Mouse (Mus musculus): ENCODE results near the gene Mrpl18.
A peak's percentile ranks its signal among the peaks of the same experiment; 100 is the strongest.
"Not testable (repeated sequence)": the region's sequence is repeated elsewhere in the genome, so short reads cannot be mapped to it uniquely, and the experiment has no call there.

Gene Mrpl18

DNA sequence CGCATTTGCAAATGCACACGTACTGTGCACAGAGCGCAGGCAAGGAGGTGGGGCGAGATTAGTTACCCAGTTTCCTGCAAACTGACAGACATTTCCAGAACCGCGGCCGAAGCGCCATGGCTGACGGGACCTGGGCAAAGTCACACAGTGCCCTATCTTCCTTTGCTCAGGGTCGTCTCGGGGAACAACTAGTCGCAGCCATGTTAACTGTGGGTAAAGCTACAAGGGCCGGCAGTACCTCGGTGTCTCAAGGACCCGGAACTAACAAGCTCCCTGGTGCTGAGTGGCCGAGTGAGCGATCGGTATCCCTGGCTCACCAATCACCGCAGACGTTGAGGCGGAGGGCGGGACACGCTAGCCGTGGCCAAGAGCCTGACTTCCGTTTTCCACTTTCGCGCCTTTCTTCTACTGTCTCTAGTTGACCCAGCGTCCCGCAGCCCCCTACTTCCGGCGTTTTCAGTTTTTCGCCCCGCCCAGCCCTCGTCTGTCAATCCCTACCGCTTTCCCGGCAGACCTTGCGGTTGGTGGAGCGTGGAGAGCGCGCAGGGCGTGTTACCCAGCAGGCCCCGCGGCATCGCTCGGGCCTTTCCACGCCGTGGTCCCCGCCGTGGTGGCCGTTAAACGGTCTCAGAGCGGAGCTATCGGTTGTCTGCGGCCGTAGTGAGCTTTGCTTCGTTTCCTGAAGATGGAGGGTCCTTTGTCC lies at the start of gene Mrpl18:
Mrpl18 (minus strand) TSS at position 465 of the 703 bp plus-strand sequence.
- DNase-seq (ENCODE audit: low read depth): peak; percentile 99

GRCm38 (mm10) chr17:12963476-12963875 lies 47.3 kb upstream of the Mrpl18 start:
- DNase-seq (ENCODE audit: low read depth): no peak

DNA sequence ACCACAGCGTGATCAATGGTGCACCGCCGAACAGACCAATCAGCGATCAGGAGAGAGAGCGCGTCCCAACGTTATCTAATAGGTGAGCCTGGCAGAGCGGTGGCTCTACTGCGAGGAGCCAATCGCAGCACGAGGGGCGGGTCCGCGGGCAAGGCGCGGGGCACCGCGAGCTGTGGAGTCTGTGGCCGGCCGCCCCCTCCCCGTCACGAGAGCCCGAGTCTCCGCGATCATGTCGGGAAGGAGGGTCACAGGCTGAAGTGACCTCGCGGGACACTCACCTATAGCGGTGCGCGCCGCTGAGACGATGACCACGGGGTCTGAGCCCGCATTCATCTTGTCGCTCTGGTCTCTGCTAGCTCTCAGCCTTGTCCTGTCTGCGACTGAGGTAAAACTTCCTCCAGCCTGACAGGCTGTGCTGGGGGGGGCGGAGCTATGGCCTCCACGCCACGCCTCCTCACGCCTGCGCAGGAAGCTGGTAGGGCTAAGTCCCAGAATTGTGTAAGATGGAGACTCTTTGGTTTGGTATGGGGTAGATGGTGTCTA lies 44.3 kb upstream of the Mrpl18 start, which contains the start of gene Acat2:
Acat2 (minus strand) TSS at position 417 of the 543 bp plus-strand sequence.
- peak; percentile 96 for DNase-seq (ENCODE audit: low read depth)

GRCm38 (mm10) chr17:12959377-12959776 lies 43.2 kb upstream of the Mrpl18 start:
- DNase-seq (ENCODE audit: low read depth): peak; percentile 48

DNA sequence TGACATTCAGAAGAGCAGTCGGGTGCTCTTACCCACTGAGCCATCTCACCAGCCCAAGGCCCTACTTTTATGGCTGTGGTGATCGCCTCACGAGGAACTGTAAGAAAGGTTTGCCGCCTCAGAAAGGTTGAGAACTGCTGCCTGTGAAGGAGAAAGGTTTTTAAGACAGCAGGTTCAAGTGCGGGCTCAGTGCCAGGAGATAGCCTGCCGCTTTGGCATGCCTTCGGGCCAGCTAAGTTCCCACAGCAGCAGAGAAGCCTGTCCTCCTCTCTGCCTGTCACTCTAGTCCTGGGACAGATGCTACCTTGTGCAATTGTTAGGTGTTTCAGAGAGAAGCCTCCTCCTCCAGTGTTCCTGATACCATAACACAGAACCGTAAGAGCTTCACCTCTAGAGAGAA lies 40.5 kb upstream of the Mrpl18 start:
- DNase-seq (ENCODE audit: low read depth): no peak

- DNase-seq (ENCODE audit: low read depth): no peak
Measured at GRCm38 (mm10) chr17:12949669-12950068, 33.5 kb upstream of the Mrpl18 start.

DNA sequence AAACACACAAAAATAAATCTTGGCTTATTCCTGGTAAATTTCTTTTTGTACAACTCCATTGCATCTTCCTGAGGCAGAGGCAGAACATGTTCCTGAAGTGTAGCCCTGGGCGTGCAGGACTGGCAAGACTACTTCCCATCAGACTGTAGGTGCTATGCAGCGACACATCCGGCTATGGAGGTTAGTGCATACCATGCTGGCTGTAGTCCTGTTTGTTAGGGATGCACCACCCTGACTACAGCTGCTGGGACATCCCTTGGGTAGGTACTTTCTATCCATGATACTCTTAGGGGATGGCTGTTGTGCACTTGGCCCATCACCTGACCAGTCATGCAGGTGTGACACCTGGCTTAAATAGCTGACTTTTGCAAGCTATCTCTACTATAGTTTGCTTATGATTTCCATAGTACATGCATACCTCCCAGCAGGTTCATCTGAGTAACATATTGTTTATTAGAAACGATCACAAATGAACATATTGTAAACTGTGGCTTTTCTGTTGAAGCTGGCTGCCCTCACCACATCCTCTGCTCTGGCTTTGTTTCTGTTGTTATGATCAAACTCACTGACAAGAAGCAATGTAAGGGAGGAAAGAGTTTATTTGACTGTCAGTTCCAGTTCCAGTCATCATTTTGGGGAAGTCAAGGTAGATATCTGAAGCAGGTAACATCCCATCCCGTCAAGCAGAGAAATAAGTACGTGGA lies 26.5 kb upstream of the Mrpl18 start:
- DNase-seq (ENCODE audit: low read depth): no peak

DNA sequence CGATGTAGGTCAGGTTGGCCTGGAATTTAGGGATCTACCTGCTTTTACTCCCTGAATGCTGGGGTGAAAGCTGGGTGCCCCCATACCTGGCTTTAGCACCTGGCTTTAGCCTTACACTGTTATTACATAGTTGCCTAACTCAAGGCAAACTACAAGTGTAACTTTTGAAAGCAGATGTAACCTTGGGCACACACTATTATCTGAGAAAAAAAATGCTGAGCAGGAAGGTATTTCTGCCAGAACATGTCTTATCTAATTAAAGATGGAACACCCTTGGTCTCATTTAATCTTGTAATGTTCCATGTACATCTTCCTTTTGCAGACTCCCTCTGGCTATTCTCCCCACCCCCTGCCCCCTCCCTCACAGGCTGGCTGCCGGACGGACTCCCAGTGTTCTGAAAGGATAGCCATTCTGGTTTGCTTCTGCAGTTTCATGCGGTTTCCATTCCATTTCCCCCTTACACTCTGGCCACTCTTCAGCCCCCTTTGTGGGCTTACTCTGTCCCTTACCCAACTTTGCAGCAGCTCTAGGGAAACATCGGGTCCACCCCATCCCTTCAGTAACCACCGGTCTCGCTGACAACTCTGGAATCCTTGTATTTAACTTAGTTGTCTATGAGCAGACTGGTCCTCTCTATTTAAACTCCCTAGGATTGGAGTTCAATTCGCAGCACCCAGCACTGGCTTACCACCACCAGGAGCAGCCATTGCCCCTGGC lies 25.6 kb upstream of the Mrpl18 start:
- DNase-seq (ENCODE audit: low read depth): no peak

DNA sequence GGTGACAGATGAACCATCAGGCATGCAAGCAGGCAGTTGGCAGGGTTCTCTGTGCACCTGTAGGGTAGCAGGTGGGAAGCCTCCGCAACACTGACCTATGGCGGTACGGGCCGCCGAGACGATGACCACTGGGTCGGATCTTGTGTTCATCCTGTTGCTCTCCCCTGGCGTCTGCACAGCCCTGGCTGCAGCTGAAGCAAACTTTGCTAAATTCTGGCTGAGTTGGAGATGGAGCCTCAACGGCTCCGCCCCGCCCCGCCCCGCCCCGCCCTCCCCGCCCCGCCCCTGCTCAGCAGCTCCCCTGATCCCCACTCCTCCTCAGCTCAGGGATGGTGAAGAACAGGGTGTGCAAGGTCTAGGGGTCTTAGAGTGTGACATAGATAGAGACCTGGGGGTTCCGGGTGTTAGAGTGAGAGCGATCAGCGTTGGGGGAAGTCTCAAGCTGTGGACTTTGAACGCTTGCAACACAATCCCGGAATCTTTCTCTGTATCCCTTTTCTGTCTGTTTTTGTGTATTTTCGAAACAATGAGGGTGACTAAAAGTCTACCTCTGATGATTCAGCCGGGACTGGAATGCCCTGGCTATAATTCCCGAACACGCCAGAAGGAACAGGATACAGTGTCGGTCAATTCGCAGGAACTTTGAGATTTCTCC lies 24.1 kb upstream of the Mrpl18 start, which contains the start of gene Acat3:
Acat3 (minus strand) TSS at position 450 of the 655 bp plus-strand sequence.
- DNase-seq (ENCODE audit: low read depth): no peak

GRCm38 (mm10) chr17:12939377-12940148 lies 23.4 kb upstream of the Mrpl18 start:
- DNase-seq (ENCODE audit: low read depth): not testable (repeated sequence)

DNA sequence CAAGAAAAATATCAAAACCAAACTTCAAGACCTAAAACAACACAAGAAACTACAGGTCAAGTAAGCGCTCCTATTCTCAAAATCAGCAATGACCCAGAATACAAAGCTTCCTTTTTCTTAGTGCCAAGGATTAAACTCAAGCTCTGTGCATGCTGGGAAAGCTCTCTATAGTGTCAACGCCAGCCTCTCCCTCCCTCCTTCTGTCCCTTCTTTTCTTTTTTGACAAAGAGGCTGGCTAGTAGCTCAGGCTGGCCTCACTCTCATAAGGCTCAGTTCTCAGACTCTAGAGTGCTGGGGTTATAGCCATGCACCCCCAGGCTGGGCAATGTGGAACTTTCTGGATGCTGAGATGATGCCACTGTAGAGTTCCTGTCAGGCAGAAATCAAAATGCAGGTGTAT lies 21.9 kb upstream of the Mrpl18 start:
- DNase-seq (ENCODE audit: low read depth): no peak

- DNase-seq (ENCODE audit: low read depth): no peak
Measured at GRCm38 (mm10) chr17:12937412-12937970, 21.3 kb upstream of the Mrpl18 start.

DNA sequence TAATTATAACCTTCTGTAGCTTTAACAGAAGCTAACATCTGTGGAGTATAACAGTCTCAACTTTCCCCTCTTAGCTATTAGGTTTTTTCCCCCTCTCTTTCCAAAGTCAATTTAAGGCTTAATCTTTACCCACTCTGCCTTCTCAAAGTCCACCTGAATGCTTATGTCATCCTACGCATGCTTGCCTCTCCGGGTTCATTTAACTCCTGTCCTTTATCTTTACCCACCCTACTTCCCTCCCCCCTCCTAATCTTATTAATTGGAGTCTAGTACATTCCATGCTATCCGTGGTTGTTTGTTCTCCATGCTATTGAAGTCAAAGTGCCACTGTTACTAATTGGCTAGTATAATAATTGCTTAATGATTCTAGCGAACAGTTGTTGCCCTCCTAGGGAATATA lies 19.6 kb upstream of the Mrpl18 start:
- DNase-seq (ENCODE audit: low read depth): no peak

DNA sequence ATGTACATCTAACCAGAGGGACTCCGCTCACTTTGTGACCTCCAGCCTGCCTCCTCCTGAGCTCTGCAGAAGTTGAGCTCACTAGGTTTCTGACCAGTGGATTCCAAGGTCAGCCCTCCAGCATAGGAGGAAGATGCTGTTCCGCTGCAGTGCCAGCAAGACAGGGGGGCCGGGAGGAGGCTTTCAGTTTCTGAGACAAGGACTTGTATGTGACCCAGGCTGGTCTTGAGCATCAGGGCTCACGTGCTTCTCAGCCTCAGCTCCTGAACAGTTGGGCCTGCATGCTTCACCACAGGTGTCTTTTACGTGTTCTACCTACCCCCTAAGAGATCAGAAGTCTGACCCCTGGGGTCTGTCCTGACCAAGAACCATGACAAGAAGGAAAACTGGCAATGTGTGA lies 15.4 kb upstream of the Mrpl18 start:
- DNase-seq (ENCODE audit: low read depth): not testable (repeated sequence)

GRCm38 (mm10) chr17:12925703-12926180 lies 9.6 kb upstream of the Mrpl18 start:
- no peak for DNase-seq (ENCODE audit: low read depth)

GRCm38 (mm10) chr17:12925001-12925400 lies 8.9 kb upstream of the Mrpl18 start:
- DNase-seq (ENCODE audit: low read depth): no peak

- DNase-seq (ENCODE audit: low read depth): no peak
Measured at GRCm38 (mm10) chr17:12921073-12921472, 4.9 kb upstream of the Mrpl18 start.

DNA sequence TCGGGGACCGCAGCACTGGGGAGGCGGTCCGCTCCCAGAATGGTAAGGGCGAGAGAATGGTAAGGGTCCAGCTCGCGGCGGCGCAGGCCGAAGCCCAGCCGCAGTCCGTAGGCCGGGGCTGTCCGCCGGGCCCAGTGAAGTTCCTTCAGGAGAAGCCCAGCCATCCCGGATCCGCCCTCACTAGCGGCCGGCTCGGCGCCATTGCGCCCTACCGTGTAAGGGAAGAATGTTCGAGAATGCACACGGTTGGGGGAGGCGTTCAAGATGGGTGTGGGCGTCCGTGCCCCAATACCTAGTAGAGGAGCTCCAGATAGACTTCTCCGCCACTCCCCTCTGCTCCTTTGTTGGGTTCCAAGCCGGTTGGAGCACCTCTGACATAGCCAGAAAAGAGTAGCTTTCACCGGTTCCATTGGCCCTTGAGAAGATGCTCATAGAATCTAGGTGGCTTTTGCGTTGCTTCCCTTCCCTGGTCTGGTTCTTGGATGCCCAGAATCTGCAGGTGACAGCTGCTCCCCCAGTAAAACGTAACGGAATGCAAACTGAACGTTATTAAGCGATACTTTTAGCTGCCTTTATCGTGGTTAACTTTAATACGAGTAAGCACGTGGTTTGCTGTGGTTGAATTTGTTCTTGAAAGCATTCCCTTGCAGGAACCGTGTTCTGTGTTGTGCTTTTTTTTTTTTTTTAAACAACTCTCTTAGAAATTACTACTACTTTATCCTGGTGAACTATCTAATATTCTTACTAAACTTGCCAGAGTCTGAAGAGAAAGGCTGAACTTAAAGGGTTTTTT lies 639 bp upstream of the Mrpl18 start:
- peak; percentile 51 for DNase-seq (ENCODE audit: low read depth)

DNA sequence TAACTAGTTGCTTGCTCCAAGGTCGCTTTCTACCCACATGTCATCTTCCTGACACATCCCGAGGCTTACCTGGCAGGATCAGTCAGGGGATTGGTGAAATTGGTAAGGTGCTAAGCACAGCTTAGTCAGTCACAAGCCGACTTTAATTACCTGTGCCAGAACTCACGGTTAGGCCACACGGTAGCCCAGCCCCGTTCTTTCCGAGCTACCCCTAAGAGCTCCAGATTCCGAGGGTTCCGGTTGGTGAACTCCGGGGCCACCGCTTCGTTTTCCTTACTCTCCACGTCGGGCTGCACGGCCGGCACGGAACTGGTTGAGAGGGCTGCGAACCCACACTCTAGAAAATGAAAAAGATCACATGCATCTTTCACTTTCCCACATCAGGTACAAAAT lies 661 bp downstream of the Mrpl18 start, which contains the start of gene Tcp1:
Tcp1 (plus strand) TSS at position 214 of the 393 bp plus-strand sequence.
- no peak for DNase-seq (ENCODE audit: low read depth)

DNA sequence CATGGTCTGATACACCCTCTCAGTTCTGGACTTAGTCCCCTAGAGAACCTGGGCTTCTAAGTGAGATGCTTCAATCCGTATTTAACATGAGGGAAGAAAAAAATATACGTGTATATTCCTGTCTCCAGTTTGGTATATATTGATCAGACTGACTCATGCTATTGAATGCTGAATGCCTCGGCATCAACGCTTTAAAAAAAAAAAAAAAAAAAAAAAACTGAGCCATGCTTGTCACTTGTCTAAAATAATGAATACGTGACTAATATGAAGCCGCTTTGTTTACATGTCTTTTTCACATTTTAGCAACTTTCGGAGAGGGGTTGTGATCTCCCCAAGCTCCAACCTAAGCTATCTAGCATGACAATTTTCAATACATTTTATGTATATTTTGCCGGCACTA lies 5.8 kb downstream of the Mrpl18 start:
- DNase-seq (ENCODE audit: low read depth): no peak

Measured in 416B (cell line).